Mouse (Mus musculus) lung, postnatal 36 days (tissue): Measurements from ENCODE around the gene Itga2.

ENCODE experiments used
- DNase-seq: peaks from one replicate; pipeline ENCODE4 v3.0.0; 2022; ENCODE audit warnings: mixed read lengths

Gene Itga2

GRCm38 (mm10) chr13:114931775-114932294 is at the start of gene Itga2:
Itga2 (minus strand) TSS chr13:114932100.
- peak; percentile 86 for DNase-seq

- DNase-seq = peak; percentile 75
Observed at GRCm38 (mm10) chr13:114980831-114981419, 49.0 kb upstream of the Itga2 start.

- no peak for DNase-seq
Observed at GRCm38 (mm10) chr13:114974484-114975042, 42.7 kb upstream of the Itga2 start.

GRCm38 (mm10) chr13:114971905-114972304 is 40.0 kb upstream of the Itga2 start:
- no peak for DNase-seq

- peak; percentile 90 for DNase-seq
Observed at GRCm38 (mm10) chr13:114964233-114964632, 32.3 kb upstream of the Itga2 start.

GRCm38 (mm10) chr13:114954516-114954915 is 22.6 kb upstream of the Itga2 start:
- DNase-seq = no peak

- DNase-seq = no peak
Observed at GRCm38 (mm10) chr13:114933541-114933940, 1.6 kb upstream of the Itga2 start.

- DNase-seq = no peak
Observed at GRCm38 (mm10) chr13:114930996-114931649, 777 bp downstream of the Itga2 start.

- no peak for DNase-seq
Observed at GRCm38 (mm10) chr13:114924785-114925184, 7.1 kb downstream of the Itga2 start.

- DNase-seq = no peak
Observed at GRCm38 (mm10) chr13:114923331-114923730, 8.6 kb downstream of the Itga2 start.

GRCm38 (mm10) chr13:114915767-114916166 is 16.1 kb downstream of the Itga2 start:
- DNase-seq = no peak

GRCm38 (mm10) chr13:114914963-114915362 is 16.9 kb downstream of the Itga2 start:
- DNase-seq = no peak

- DNase-seq = no peak
Observed at GRCm38 (mm10) chr13:114914559-114914958, 17.3 kb downstream of the Itga2 start.

- DNase-seq = no peak
Observed at GRCm38 (mm10) chr13:114910629-114911028, 21.3 kb downstream of the Itga2 start.

GRCm38 (mm10) chr13:114909514-114909913 is 22.4 kb downstream of the Itga2 start:
- DNase-seq = no peak

- DNase-seq = no peak
Observed at GRCm38 (mm10) chr13:114907876-114908275, 24.0 kb downstream of the Itga2 start.

GRCm38 (mm10) chr13:114896751-114897386 is 35.0 kb downstream of the Itga2 start:
- peak; percentile 81 for DNase-seq

- DNase-seq = peak; percentile 75
Observed at GRCm38 (mm10) chr13:114895896-114896295, 36.0 kb downstream of the Itga2 start.

- DNase-seq = no peak
Observed at GRCm38 (mm10) chr13:114894718-114895117, 37.2 kb downstream of the Itga2 start.

- peak; percentile 18 for DNase-seq
Observed at GRCm38 (mm10) chr13:114891655-114892054, 40.2 kb downstream of the Itga2 start.

GRCm38 (mm10) chr13:114887695-114888094 is 44.2 kb downstream of the Itga2 start:
- DNase-seq = peak; percentile 10

GRCm38 (mm10) chr13:114887293-114887692 is 44.6 kb downstream of the Itga2 start:
- DNase-seq = no peak

- peak; percentile 34 for DNase-seq
Observed at GRCm38 (mm10) chr13:114885171-114885570, 46.7 kb downstream of the Itga2 start.

- no peak for DNase-seq
Observed at GRCm38 (mm10) chr13:114878667-114879066, 53.2 kb downstream of the Itga2 start.
